Mouse (Mus musculus): ENCODE results near the gene Coq3. TPM values are rescaled to one million over a fixed set of nuclear protein-coding genes. Genes with fewer than 3 reads are reported as not detected.
A peak's percentile ranks its signal among the peaks of the same experiment; 100 is the strongest.

Gene Coq3
- 10 to 100 TPM; 28.2 to 32.0 TPM for total RNA-seq (2021)
- long read RNA-seq, experiment 1, transcript Coq3-201 (7 exons, 2,651 nt): major isoform, 60 of 161 reads
- long read RNA-seq, experiment 1, partial matches to known transcripts: 92 of 161 reads
- long read RNA-seq, experiment 1, other reads (novel, unspliced or antisense): 9 of 161 reads
- long read RNA-seq, experiment 2, transcript Coq3-201 (7 exons, 2,651 nt): major isoform, 43 of 133 reads
- long read RNA-seq, experiment 2, partial matches to known transcripts: 86 of 133 reads
- long read RNA-seq, experiment 2, other reads (novel, unspliced or antisense): 4 of 133 reads

- peak; percentile 87 for DNase-seq
These were observed at the start of gene Coq3 for GRCm38 (mm10) chr4:21879565-21880220. Gene Coq3 (plus strand): TSS chr4:21879673.

GRCm38 (mm10) chr4:21832844-21833243, 46.6 kb upstream of the Coq3 start:
- DNase-seq: no peak

- DNase-seq: peak; percentile 96
These were observed 31.8 kb upstream of the Coq3 start, which contains the start of gene Pnisr for GRCm38 (mm10) chr4:21847481-21848286. Gene Pnisr (plus strand): TSS chr4:21847583.

- peak; percentile 94 for DNase-seq
These were observed 31.2 kb upstream of the Coq3 start for GRCm38 (mm10) chr4:21848287-21848630.

GRCm38 (mm10) chr4:21857481-21857880, 22.0 kb upstream of the Coq3 start:
- DNase-seq: no peak

- DNase-seq: no peak
These were observed 14.2 kb upstream of the Coq3 start for GRCm38 (mm10) chr4:21865226-21865625.

- DNase-seq: no peak
These were observed 697 bp upstream of the Coq3 start for GRCm38 (mm10) chr4:21878776-21879175.

GRCm38 (mm10) chr4:21882806-21883205, 3.3 kb downstream of the Coq3 start:
- DNase-seq: no peak

- DNase-seq: no peak
These were observed 6.4 kb downstream of the Coq3 start for GRCm38 (mm10) chr4:21885831-21886230.

GRCm38 (mm10) chr4:21930971-21931771, 51.7 kb downstream of the Coq3 start, which contains the start of gene Faxc:
Gene Faxc (plus strand): TSS chr4:21931329.
- DNase-seq: peak; percentile 65

GRCm38 (mm10) chr4:21931772-21932630, 52.5 kb downstream of the Coq3 start:
- DNase-seq: no peak

- DNase-seq: no peak
These were observed 55.9 kb downstream of the Coq3 start for GRCm38 (mm10) chr4:21935378-21935777.

- DNase-seq: no peak
These were observed 57.0 kb downstream of the Coq3 start for GRCm38 (mm10) chr4:21936424-21936823.

GRCm38 (mm10) chr4:21937890-21938289, 58.4 kb downstream of the Coq3 start:
- no peak for DNase-seq

- no peak for DNase-seq
These were observed 65.2 kb downstream of the Coq3 start for GRCm38 (mm10) chr4:21944672-21945071.

- DNase-seq: peak; percentile 44
These were observed 72.0 kb downstream of the Coq3 start for GRCm38 (mm10) chr4:21951444-21951843.

GRCm38 (mm10) chr4:21952255-21952654, 72.8 kb downstream of the Coq3 start:
- no peak for DNase-seq

GRCm38 (mm10) chr4:21957570-21958321, 78.3 kb downstream of the Coq3 start:
- DNase-seq: peak; percentile 76

Data from adrenal gland, postnatal 10 days (tissue).